Mouse (Mus musculus): ENCODE measurements around the gene Gm4881. TPM values are rescaled to one million over a fixed set of nuclear protein-coding genes. Genes with fewer than 3 reads are reported as not detected.
A peak's percentile ranks its signal among the peaks of the same experiment; 100 is the strongest.

Gene Gm4881
- polyA plus RNA-seq, 1 experiment: not detected

GRCm38 (mm10) chr7:24883896-24884692 is 60.2 kb downstream of the Gm4881 start, which contains the start of gene Rps19:
Rps19 (plus strand) TSS chr7:24884371.
- Histone ChIP-seq H3K4me3 (ENCODE audit: low read depth, low read length) (peak within 1 kb of the TSS; percentile 83), H3K27ac (ENCODE audit: insufficient read depth, low read depth, low read length) (peak within 1 kb of the TSS; percentile 93), H3K4me1 (ENCODE audit: control insufficient read depth, insufficient read depth, insufficient read length, low read length) (peaks cover 2% of the 10 kb centered on the region; the same call in 1 of the 2 replicates), H3K27me3 (ENCODE audit: control insufficient read depth, insufficient read depth, low read length) (no peaks in the 10 kb centered on the region), H3K36me3 (ENCODE audit: control insufficient read depth, insufficient read depth, low read length) (peaks cover 33% of the 10 kb centered on the region)
- peak; percentile 72 for TF ChIP-seq CTCF (IDR thresholded peaks at IDR 0.05; ENCODE audit: extremely low read depth, insufficient read length, insufficient replicate concordance, low read depth, low read length)
- TF ChIP-seq POLR2A (IDR thresholded peaks at IDR 0.05; ENCODE audit: low read depth, low read length): peak; percentile 91
- WGBS: under 1% methylated on average over 57 of the region's 57 CpGs

GRCm38 (mm10) chr7:24882416-24883199 is 61.7 kb downstream of the Gm4881 start:
- Histone ChIP-seq H3K27me3 (ENCODE audit: control insufficient read depth, insufficient read depth, low read length) (no peaks in the 10 kb centered on the region), H3K36me3 (ENCODE audit: control insufficient read depth, insufficient read depth, low read length) (peaks cover 20% of the 10 kb centered on the region), H3K4me1 (ENCODE audit: control insufficient read depth, insufficient read depth, insufficient read length, low read length) (peaks cover 2% of the 10 kb centered on the region; the same call in 1 of the 2 replicates), H3K27ac (ENCODE audit: insufficient read depth, low read depth, low read length) (no peak overlapping the region), H3K4me3 (ENCODE audit: low read depth, low read length) (no peak overlapping the region)
- no peak for TF ChIP-seq POLR2A (IDR thresholded peaks at IDR 0.05; ENCODE audit: low read depth, low read length)
- TF ChIP-seq CTCF (IDR thresholded peaks at IDR 0.05; ENCODE audit: extremely low read depth, insufficient read length, insufficient replicate concordance, low read depth, low read length): no peak
- WGBS: 89% methylated on average over 9 of the region's 9 CpGs

GRCm38 (mm10) chr7:24879620-24880019 is 64.7 kb downstream of the Gm4881 start:
- Histone ChIP-seq H3K36me3 (ENCODE audit: control insufficient read depth, insufficient read depth, low read length) (no peaks in the 10 kb centered on the region), H3K4me1 (ENCODE audit: control insufficient read depth, insufficient read depth, insufficient read length, low read length) (no peaks in the 10 kb centered on the region), H3K27me3 (ENCODE audit: control insufficient read depth, insufficient read depth, low read length) (no peaks in the 10 kb centered on the region), H3K4me3 (ENCODE audit: low read depth, low read length) (no peak overlapping the region), H3K27ac (ENCODE audit: insufficient read depth, low read depth, low read length) (no peak overlapping the region)
- 62% methylated on average over 2 of the region's 2 CpGs for WGBS
- TF ChIP-seq CTCF (IDR thresholded peaks at IDR 0.05; ENCODE audit: extremely low read depth, insufficient read length, insufficient replicate concordance, low read depth, low read length) (no peak), POLR2A (IDR thresholded peaks at IDR 0.05; ENCODE audit: low read depth, low read length) (no peak)

- H3K36me3 ChIP-seq (ENCODE audit: control insufficient read depth, insufficient read depth, low read length): no peaks in the 10 kb centered on the region
- H3K4me3 ChIP-seq (ENCODE audit: low read depth, low read length): no peak overlapping the region
- TF ChIP-seq CTCF (IDR thresholded peaks at IDR 0.05; ENCODE audit: extremely low read depth, insufficient read length, insufficient replicate concordance, low read depth, low read length): no peak
- no peak for TF ChIP-seq POLR2A (IDR thresholded peaks at IDR 0.05; ENCODE audit: low read depth, low read length)
- no peak overlapping the region for H3K27ac ChIP-seq (ENCODE audit: insufficient read depth, low read depth, low read length)
- no peaks in the 10 kb centered on the region for H3K4me1 ChIP-seq (ENCODE audit: control insufficient read depth, insufficient read depth, insufficient read length, low read length)
- WGBS: 42% methylated on average over 3 of the region's 3 CpGs
- H3K27me3 ChIP-seq (ENCODE audit: control insufficient read depth, insufficient read depth, low read length): no peaks in the 10 kb centered on the region
Observed at GRCm38 (mm10) chr7:24877588-24877987, 66.7 kb downstream of the Gm4881 start.

Other genes with a start within 250 kb of the Gm4881 start
- gene BC049730, start 235.3 kb downstream of the Gm4881 start, polyA plus RNA-seq (2012; rRNA removed): not detected in 2 replicates
- not detected in 2 replicates for gene Gm4763, start 217.6 kb downstream of the Gm4881 start, polyA plus RNA-seq (2012; rRNA removed)
- 3.3 TPM in 2 replicates for gene Cd177, start 184.2 kb downstream of the Gm4881 start, polyA plus RNA-seq (2012; rRNA removed)
- 2.5 and 4.2 TPM in 2 replicates for gene Ceacam10, start 167.3 kb downstream of the Gm4881 start, polyA plus RNA-seq (2012; rRNA removed)
- not detected in 2 replicates for gene Gm9844, start 82.3 kb downstream of the Gm4881 start, polyA plus RNA-seq (2012; rRNA removed)
- not detected in 2 replicates for gene Lypd4, start 74.6 kb downstream of the Gm4881 start, polyA plus RNA-seq (2012; rRNA removed)
- gene Dmrtc2, start 74.4 kb downstream of the Gm4881 start, polyA plus RNA-seq (2012; rRNA removed): not detected in 2 replicates
- gene Rps19, start 60.1 kb downstream of the Gm4881 start, polyA plus RNA-seq (2012; rRNA removed): 254 and 421 TPM in 2 replicates
- gene Cd79a, start 47.1 kb downstream of the Gm4881 start, polyA plus RNA-seq (2012; rRNA removed): 23.2 and 54.3 TPM in 2 replicates
- 106 and 209 TPM in 2 replicates for gene Arhgef1, start 41.6 kb downstream of the Gm4881 start, polyA plus RNA-seq (2012; rRNA removed)
- 262 and 282 TPM in 2 replicates for gene Rabac1, start 28.3 kb upstream of the Gm4881 start, polyA plus RNA-seq (2012; rRNA removed)
- gene Atp1a3, start 61.5 kb upstream of the Gm4881 start, polyA plus RNA-seq (2012; rRNA removed): 2.9 and 3.1 TPM in 2 replicates
- 11.2 and 17.7 TPM in 2 replicates for gene Grik5, start 127.9 kb upstream of the Gm4881 start, polyA plus RNA-seq (2012; rRNA removed)
- 17.4 and 37.9 TPM in 2 replicates for gene Zfp574, start 128.1 kb upstream of the Gm4881 start, polyA plus RNA-seq (2012; rRNA removed)
- gene Pou2f2, start 235.2 kb upstream of the Gm4881 start, polyA plus RNA-seq (2012; rRNA removed): 2.9 and 6.9 TPM in 2 replicates

Data from small intestine, adult 2 months (tissue).